Mouse (Mus musculus) lung, adult 2 months (tissue): ENCODE measurements around the gene Ybx2.

Experiments
- CTCF ChIP-seq: fragments of 200-500 bp; IDR thresholded peaks from 2 replicates; pipeline ENCODE4 v1.5.1; 2011; ENCODE audit warnings: mild to moderate bottlenecking, low read length, control low read depth; ENCODE audit not compliant: insufficient read depth
- POLR2A ChIP-seq: fragments of 200-500 bp; IDR thresholded peaks from 2 replicates; pipeline ENCODE4 v1.6.1; 2011; ENCODE audit warnings: low read depth, mild to moderate bottlenecking, control low read depth, low read length, borderline replicate concordance; ENCODE audit errors: extremely low read depth

GRCm38 (mm10) chr11:69929712-69930111 lies 5.9 kb upstream of the Ybx2 start:
- TF ChIP-seq POLR2A (no peak), CTCF (no peak)
